Mouse (Mus musculus): ENCODE data around the gene Slc4a1. TPM values are rescaled to one million over a fixed set of nuclear protein-coding genes. Genes with fewer than 3 reads are reported as not detected.

Slc4a1 gene
- total RNA-seq, 2 experiments from 2014 or later, result 0.10 to 0.15 TPM

GRCm38 (mm10) chr11:102320686-102321005, 45.4 kb downstream of the Slc4a1 start:
- DNase-seq, result peak in 1 of 2 experiments; percentile 67

- peak; percentile 86 to 89 for DNase-seq
Observed at GRCm38 (mm10) chr11:102319941-102320685, 45.9 kb downstream of the Slc4a1 start.

GRCm38 (mm10) chr11:102319410-102319792, 46.6 kb downstream of the Slc4a1 start, which contains the start of gene Ubtf:
Gene Ubtf (minus strand): TSS chr11:102319742.
- DNase-seq, result peak; percentile 84 to 87

- peak in 1 of 2 experiments; percentile 67 for DNase-seq
Observed at GRCm38 (mm10) chr11:102318576-102319409, 47.2 kb downstream of the Slc4a1 start.

GRCm38 (mm10) chr11:102317901-102318575, 48.0 kb downstream of the Slc4a1 start:
- peak in 1 of 2 experiments; percentile 65 for DNase-seq

GRCm38 (mm10) chr11:102317298-102317900, 48.6 kb downstream of the Slc4a1 start:
- DNase-seq, result peak; percentile 62 to 66

- peak; percentile 87 to 88 for DNase-seq
Observed at GRCm38 (mm10) chr11:102316572-102317297, 49.3 kb downstream of the Slc4a1 start.

- no peak for DNase-seq
Observed at GRCm38 (mm10) chr11:102315690-102316571, 50.1 kb downstream of the Slc4a1 start.

GRCm38 (mm10) chr11:102314321-102314720, 51.7 kb downstream of the Slc4a1 start:
- DNase-seq, result no peak

GRCm38 (mm10) chr11:102312586-102312985, 53.4 kb downstream of the Slc4a1 start:
- no peak for DNase-seq

- DNase-seq, result no peak
Observed at GRCm38 (mm10) chr11:102311966-102312365, 54.0 kb downstream of the Slc4a1 start.

GRCm38 (mm10) chr11:102310768-102311695, 55.0 kb downstream of the Slc4a1 start:
- no peak for DNase-seq

GRCm38 (mm10) chr11:102309821-102310617, 56.0 kb downstream of the Slc4a1 start:
- no peak for DNase-seq

- peak; percentile 96 for DNase-seq
Observed at GRCm38 (mm10) chr11:102308979-102309378, 57.0 kb downstream of the Slc4a1 start.

- DNase-seq, result no peak
Observed at GRCm38 (mm10) chr11:102308104-102308503, 57.9 kb downstream of the Slc4a1 start.

GRCm38 (mm10) chr11:102305359-102305758, 60.6 kb downstream of the Slc4a1 start:
- DNase-seq, result no peak

- DNase-seq, result no peak
Observed at GRCm38 (mm10) chr11:102304141-102304540, 61.9 kb downstream of the Slc4a1 start.

- DNase-seq, result no peak
Observed at GRCm38 (mm10) chr11:102299839-102300238, 66.2 kb downstream of the Slc4a1 start.
